Mouse (Mus musculus): ENCODE data around the gene Veph1. TPM values are rescaled to one million over a fixed set of nuclear protein-coding genes. Genes with fewer than 3 reads are reported as not detected.
"Not testable (repeated sequence)": the region's sequence is repeated elsewhere in the genome, so short reads cannot be mapped to it uniquely, and the experiment has no call there.

Gene Veph1
- total RNA-seq, 2 experiments from 2014 or later: not detected

GRCm38 (mm10) chr3:66294729-66295128 is 1.9 kb downstream of the Veph1 start:
- H3K27ac ChIP-seq: no peak overlapping the region
- intact Hi-C loops (cut with DNase I): no loop called here
- no peak overlapping the region for H3K4me3 ChIP-seq
- no peak for TF ChIP-seq CTCF (IDR thresholded peaks at IDR 0.05)
- no peak for DNase-seq

- TF ChIP-seq CTCF (IDR thresholded peaks at IDR 0.05): no peak
- Histone ChIP-seq H3K27ac (no peak overlapping the region), H3K4me3 (peak overlapping the region; percentile 40)
- intact Hi-C loops (cut with DNase I): no loop called here
- peak; percentile 27 for DNase-seq
These were observed 4.2 kb downstream of the Veph1 start for GRCm38 (mm10) chr3:66292356-66292946.

- Histone ChIP-seq H3K4me3 (no peak overlapping the region), H3K27ac (no peak overlapping the region)
- TF ChIP-seq CTCF (IDR thresholded peaks at IDR 0.05): no peak
- no peak for DNase-seq
- intact Hi-C loops (cut with DNase I): no loop called here
These were observed 33.4 kb downstream of the Veph1 start for GRCm38 (mm10) chr3:66263270-66263669.

DNA sequence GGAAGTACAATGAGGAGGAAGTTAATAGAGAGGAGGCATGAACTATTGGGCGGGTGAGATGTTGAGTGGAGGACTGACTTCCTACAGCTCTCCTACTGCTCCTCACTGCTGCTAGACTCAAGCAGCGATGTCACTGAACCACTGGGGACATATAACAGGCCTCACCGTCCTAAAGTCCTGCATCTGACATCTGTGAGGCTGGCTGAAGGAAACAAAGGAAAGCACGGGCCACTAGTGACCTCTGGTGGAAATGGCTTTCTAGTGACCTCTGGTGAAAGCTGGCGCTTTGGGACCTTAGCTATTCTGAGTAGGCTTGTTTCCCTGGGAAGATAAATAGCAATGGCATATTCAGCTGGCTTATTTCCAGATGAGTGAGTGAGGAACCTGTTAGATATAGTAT is 34.3 kb downstream of the Veph1 start:
- DNase-seq: peak; percentile 22
- TF ChIP-seq CTCF (IDR thresholded peaks at IDR 0.05): peak; percentile 50
- no peak overlapping the region for H3K4me3 ChIP-seq
- H3K27ac ChIP-seq: no peak overlapping the region
- intact Hi-C loops (cut with DNase I): no loop called here

- intact Hi-C loops (cut with DNase I): no loop called here
These were observed 42.0 kb downstream of the Veph1 start for GRCm38 (mm10) chr3:66254504-66255105.

DNA sequence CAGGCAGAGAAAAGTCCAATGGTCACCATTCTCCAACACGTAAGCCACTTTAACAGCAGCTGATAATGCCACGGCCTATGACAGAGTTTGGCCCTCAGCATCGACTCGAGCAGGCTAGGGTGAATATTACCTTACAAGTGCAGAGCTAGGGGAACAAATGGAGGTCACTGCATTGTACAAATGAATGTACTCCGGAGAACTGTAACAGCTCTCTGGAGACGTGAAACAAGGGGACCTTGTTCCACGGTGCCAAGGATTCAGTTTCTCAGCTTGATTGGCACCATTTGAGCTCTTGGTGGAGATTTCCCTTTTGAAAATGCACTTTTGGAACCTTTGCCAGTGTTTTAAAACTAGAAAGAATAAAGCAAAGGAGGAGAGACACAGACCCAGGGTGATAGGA is 44.8 kb downstream of the Veph1 start:
- no peak overlapping the region for H3K4me3 ChIP-seq
- intact Hi-C loops (cut with DNase I): no loop called here
- H3K27ac ChIP-seq: no peak overlapping the region
- no peak for DNase-seq
- no peak for TF ChIP-seq CTCF (IDR thresholded peaks at IDR 0.05)

More at GRCm38 (mm10) chr3:66254504-66255105, 42.0 kb downstream of the Veph1 start:
- Histone ChIP-seq H3K4me3 (no peak overlapping the region), H3K27ac (no peak overlapping the region)
- no peak for DNase-seq
- no peak for TF ChIP-seq CTCF (IDR thresholded peaks at IDR 0.05)

GRCm38 (mm10) chr3:66240476-66240875 is 56.2 kb downstream of the Veph1 start:
- no peak for TF ChIP-seq CTCF (IDR thresholded peaks at IDR 0.05)
- DNase-seq: no peak
- H3K27ac ChIP-seq: no peak overlapping the region
- intact Hi-C loops (cut with DNase I): no loop called here
- H3K4me3 ChIP-seq: no peak overlapping the region

- DNase-seq, H3K4me3 ChIP-seq, H3K27ac ChIP-seq: not testable (repeated sequence)
- peak; percentile 91 for TF ChIP-seq CTCF (IDR thresholded peaks at IDR 0.05)
- intact Hi-C loops (cut with DNase I): loop anchor here (5.0 kb wide), 3 partner anchors 114 to 229 kb away; no protein-coding TSS in a partner anchor
These were observed 60.3 kb downstream of the Veph1 start for GRCm38 (mm10) chr3:66236234-66236871.

GRCm38 (mm10) chr3:66224931-66225537 is 71.6 kb downstream of the Veph1 start:
- no peak for TF ChIP-seq CTCF (IDR thresholded peaks at IDR 0.05)
- no peak overlapping the region for H3K27ac ChIP-seq
- no peak for DNase-seq
- intact Hi-C loops (cut with DNase I): no loop called here
- no peak overlapping the region for H3K4me3 ChIP-seq

- Histone ChIP-seq H3K4me3 (peak overlapping the region; percentile 74), H3K27ac (peak overlapping the region; percentile 94)
- DNase-seq: peak; percentile 78
- TF ChIP-seq CTCF (IDR thresholded peaks at IDR 0.05): no peak
- intact Hi-C loops (cut with DNase I): no loop called here
These were observed 75.4 kb downstream of the Veph1 start for GRCm38 (mm10) chr3:66221243-66221611.

DNA sequence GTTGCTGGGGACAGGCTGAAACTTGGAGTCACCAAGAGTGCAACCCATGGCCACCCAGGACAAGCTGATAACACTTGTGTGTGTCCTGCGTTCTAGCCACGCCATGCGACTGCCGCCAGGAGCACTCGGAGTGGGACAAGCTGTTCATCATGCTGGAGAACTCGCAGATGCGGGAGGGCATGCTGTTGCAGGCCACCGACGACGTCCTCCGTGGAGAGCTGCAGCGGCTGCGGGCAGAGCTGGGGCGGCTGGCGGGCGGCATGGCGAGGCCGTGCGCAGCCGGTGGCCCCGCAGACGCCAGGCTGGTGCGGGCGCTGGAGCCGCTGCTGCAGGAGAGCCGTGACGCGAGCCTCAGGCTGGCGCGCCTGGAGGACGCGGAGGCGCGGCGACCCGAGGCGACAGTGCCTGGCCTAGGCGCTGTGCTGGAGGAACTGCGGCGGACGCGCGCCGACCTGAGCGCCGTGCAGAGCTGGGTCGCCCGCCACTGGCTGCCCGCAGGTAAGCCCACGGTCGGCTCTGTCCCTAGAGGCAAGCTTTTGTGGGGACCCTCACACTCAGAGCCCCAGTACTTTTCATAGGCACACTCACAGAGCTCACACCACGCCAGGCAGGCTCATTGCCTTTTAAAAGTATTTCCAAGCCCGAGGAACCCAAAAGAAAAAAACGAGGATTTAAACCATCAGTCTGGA is 75.9 kb downstream of the Veph1 start:
- no peak for TF ChIP-seq CTCF (IDR thresholded peaks at IDR 0.05)
- peak overlapping the region; percentile 94 for H3K27ac ChIP-seq
- H3K4me3 ChIP-seq: peak overlapping the region; percentile 74
- peak; percentile 85 for DNase-seq
- intact Hi-C loops (cut with DNase I): no loop called here

DNA sequence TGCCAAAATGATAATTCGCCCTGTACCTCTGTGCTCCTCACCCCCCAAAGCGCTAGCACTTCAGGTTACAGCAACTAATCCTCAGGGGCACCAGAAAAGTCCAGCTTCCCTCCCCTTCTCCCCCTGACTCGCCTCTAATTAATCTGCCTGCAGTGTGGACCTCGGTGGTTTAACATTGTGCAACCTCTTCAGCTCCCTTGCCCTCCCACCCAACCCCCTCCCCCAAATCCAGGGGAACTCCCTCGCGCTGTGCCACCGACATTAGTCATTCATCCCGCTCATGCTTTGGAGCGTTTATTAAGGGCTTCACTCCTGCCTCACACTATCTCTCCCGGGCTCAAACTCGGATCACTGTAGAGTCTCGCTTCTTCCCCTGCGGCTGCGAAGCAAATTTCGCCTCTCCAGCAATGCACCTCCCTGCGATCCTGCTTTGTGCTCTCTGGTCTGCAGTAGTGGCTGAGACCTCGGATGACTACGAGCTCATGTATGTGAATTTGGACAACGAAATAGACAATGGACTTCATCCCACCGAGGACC is 76.9 kb downstream of the Veph1 start, which contains the start of gene Ptx3:
Gene Ptx3 (plus strand): TSS at position 256 of the 537 bp plus-strand sequence.
- intact Hi-C loops (cut with DNase I): no loop called here
- H3K4me3 ChIP-seq: peak within 1 kb of the TSS; percentile 74
- peak; percentile 25 for DNase-seq
- H3K27ac ChIP-seq: peak within 1 kb of the TSS; percentile 94
- TF ChIP-seq CTCF (IDR thresholded peaks at IDR 0.05): no peak
